Mouse (Mus musculus): ENCODE results near the gene Slc38a3. TPM values are rescaled to one million over a fixed set of nuclear protein-coding genes. Genes with fewer than 3 reads are reported as not detected.
A peak's percentile ranks its signal among the peaks of the same experiment; 100 is the strongest.

Slc38a3 gene
- total RNA-seq, 1 experiment from 2014 or later, result 0.39 TPM

DNA sequence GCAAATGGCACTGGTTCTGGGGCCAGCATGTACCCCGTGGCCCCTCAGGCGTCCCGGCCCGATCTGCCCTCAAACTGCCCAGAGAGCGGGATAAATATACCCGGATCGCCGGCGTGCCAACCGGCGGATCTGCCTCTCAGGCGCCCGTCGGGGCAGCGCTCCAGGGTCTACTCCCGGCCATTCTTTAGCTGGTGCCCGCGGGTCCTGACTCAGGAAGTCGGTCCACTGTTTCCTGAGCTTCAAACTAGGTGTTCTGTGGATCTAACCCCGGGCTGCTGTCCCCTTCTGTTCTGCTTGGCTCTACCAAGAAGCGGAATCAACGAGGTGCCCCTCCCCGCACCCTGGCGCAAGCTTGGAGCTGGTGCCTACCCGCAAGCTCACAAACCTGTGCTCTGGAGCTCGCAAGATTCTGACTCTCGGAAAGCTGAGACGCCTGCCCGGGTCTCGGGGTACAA, 2.6 kb downstream of the Slc38a3 start:
- DNase-seq, result no peak

GRCm38 (mm10) chr9:107665308-107665707, 4.0 kb downstream of the Slc38a3 start:
- no peak for DNase-seq

- DNase-seq, result no peak
These were observed 5.8 kb downstream of the Slc38a3 start for GRCm38 (mm10) chr9:107663525-107663924.

DNA sequence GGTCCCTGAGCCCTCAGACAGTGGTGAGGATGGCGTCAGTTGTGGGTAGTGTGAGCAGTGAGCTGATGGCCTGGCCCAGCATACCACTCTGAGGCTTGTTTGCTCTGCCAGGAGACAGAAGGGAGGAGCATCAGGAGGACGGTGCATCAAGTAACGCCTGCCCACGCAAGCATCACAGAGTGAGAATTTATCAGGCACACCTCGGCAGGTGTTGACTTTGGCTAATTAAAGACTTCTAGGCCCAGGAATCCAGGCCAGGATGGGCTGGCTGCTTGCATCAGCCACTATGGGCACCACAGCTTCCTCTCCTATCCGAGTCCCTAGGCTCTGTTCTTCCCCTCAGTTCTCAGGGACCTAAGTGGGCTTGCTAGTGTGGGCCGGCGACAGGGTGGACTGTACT, 7.0 kb downstream of the Slc38a3 start:
- no peak for DNase-seq

GRCm38 (mm10) chr9:107660777-107661176, 8.6 kb downstream of the Slc38a3 start:
- DNase-seq, result no peak

DNA sequence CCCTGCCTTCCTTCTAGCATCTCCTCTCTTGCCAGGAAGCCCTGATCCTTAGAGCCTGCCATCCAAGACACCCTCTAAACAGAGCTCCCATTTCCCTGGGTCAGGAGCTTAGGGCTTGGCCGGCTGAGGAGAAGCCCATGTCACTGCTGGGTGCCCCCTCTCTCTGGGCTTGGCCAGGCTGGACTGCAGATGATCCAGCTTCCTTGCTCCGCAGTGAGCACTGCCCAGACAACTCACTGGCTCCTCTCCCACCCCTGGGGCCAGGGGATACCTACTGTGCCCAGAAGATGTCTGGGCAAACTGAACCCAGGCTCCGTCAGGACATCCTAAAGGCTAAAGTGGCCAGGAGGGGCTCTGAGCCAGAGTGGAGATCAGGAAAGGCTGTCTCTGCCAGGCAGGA, 9.4 kb downstream of the Slc38a3 start:
- DNase-seq, result no peak

DNA sequence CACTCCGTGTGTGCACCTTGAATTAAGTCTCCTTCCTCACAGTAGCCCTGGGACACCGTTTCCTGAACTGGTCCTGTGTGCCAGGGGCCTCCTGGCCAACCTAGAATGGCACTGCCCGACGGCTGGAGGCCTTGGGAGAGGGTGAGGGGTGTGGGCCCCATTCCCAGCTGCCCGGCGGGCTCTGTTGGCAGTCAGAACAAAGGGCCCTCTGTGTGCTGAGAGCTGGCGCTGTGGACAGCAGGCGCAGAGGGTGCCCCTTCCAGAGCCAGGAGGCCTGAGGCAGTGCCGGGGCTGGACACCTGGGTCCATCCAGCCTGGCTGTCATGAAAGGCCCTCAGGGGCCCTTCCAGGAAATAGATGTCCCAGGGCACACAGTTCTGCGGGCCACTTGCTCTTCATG, 9.8 kb downstream of the Slc38a3 start:
- no peak for DNase-seq

GRCm38 (mm10) chr9:107658096-107658495, 11.2 kb downstream of the Slc38a3 start:
- no peak for DNase-seq

- no peak for DNase-seq
These were observed 12.2 kb downstream of the Slc38a3 start for GRCm38 (mm10) chr9:107657144-107657543.

GRCm38 (mm10) chr9:107654585-107654984, 14.7 kb downstream of the Slc38a3 start:
- no peak for DNase-seq

- no peak for DNase-seq
These were observed 15.9 kb downstream of the Slc38a3 start for GRCm38 (mm10) chr9:107653474-107653873.

GRCm38 (mm10) chr9:107650708-107651481, 18.4 kb downstream of the Slc38a3 start:
- DNase-seq, result no peak

DNA sequence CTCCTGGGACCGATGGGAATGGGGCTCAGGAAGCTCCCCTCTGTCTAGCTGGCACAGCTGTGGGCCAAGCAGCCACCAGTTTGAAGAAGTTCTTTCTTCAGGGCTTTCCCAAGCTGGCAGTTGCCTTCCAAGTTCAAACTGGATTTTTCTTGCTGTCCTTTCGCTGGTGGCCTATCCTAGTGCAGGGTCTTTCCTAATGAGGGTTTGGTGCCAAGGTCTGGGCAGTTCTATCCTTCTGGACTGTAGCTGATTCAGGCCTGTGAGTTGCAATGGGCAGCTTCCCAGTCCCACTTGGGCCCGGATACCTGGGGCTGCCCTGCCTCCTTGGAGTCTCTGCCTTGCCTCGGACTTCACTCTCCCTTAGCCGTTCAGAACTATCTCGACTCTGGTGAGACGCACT, 19.1 kb downstream of the Slc38a3 start:
- DNase-seq, result no peak

GRCm38 (mm10) chr9:107648767-107649166, 20.6 kb downstream of the Slc38a3 start:
- no peak for DNase-seq

GRCm38 (mm10) chr9:107646975-107647374, 22.4 kb downstream of the Slc38a3 start:
- no peak for DNase-seq

DNA sequence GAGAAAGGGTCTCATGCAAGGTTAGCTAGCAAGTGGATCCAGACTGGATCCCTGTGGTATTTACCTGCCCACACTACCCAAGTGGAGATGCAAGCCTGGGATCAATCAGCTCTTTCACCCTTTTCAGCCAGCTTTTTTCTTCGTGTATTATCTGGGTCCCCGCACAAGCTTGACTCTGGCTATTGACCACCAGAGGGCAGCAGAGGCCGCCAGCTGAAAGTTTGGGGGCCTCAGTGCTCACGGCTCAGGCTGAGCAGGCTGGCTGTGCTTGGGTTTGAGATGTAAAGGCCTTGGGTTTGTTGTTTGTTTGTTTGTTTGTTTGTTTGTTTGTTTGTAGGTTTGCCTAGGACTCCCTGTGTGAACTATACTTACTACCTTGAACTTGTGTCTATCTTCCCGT, 23.8 kb downstream of the Slc38a3 start:
- peak; percentile 79 for DNase-seq

DNA sequence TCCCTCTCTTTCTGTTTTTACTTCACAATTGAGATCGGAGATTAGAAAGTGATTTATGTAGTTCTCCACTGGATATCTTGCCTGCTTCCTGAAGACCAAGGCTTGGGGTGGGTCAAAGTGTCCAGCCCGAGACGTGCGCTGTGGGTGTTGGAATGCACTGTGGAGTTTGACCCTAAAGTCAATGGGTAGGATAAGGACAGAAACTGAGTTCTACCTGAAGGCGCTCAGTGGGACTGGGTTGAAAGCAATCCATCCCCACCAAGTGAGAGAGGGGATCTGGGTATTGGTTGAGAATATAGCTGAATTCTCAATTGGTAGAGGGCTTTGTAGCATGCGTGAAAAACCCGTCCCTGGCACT, 24.2 kb downstream of the Slc38a3 start:
- DNase-seq, result no peak

- DNase-seq, result peak; percentile 95
These were observed 24.7 kb downstream of the Slc38a3 start for GRCm38 (mm10) chr9:107644495-107645152.

DNA sequence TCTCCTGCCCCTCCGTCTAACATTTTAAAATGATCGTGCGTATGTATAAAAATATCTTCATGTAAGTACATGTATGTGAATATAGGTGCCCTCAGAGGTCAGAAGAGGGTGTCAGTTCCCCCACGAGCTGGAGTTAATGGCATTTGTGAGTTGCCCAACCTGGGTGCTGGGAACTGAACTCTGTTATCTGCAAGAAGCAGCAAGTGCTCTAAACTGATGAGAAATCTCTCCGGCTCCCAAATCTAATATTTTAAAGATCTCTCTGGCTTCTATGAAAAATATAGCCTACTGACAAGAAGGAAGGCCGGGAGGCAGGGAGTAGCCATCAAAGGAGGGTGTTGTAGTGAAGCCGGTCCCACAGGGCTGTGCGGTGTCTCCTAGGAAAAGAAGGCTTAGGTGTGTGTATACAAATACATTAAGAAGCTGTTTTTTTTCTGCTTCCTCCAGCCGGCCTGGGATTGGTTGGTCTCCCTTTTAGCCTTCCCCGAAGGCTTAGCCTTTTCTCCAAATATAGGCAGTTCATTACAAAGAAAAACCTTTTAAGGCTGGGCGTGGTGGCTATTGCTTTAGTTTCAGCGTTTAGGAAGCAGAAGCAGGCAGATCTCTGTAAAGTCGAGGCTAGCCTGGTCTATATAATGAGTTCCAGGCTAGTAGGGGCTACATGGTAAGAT, 25.7 kb downstream of the Slc38a3 start:
- no peak for DNase-seq

DNA sequence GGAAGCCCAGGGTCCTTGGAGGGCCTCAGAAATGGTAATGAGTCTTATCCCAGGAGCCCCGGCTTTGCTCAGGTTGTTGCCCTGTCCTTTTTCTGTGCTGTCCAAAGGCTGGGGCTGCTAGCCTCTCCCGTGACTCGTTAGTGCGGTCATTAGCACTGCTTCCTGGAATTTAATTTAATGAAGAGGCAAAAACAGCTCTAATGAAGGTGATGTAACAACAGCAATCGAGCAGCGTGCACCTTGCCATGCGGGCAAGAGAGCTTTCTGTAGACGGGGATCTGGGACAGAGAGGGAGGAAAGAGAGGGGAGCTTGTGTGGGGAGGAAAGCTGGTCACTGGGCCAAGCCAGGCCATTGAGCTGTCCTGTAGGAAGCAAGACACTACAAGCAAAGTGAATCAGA, 27.7 kb downstream of the Slc38a3 start:
- DNase-seq, result no peak

- no peak for DNase-seq
These were observed 29.0 kb downstream of the Slc38a3 start for GRCm38 (mm10) chr9:107640257-107640772.

- no peak for DNase-seq
These were observed 32.3 kb downstream of the Slc38a3 start for GRCm38 (mm10) chr9:107637070-107637469.

All from adrenal gland, postnatal 25 days (tissue).